Mouse (Mus musculus): ENCODE measurements around the gene Tufm.

- TF ChIP-seq CTCF (IDR thresholded peaks at IDR 0.05; ENCODE audit: low read depth, low read length) (no peak), POLR2A (IDR thresholded peaks at IDR 0.05; ENCODE audit: insufficient read depth, low read length) (no peak), EP300 (IDR thresholded peaks at IDR 0.05; ENCODE audit: insufficient read depth, low read depth, low read length) (no peak)
These were observed 20.5 kb upstream of the Tufm start for GRCm38 (mm10) chr7:126466707-126467106.
